Mouse (Mus musculus) neural tube, embryonic 15.5 days (tissue): ENCODE measurements around the gene Dusp7. TPM values are rescaled to one million over a fixed set of nuclear protein-coding genes. Genes with fewer than 3 reads are reported as not detected.

ENCODE experiments used
- ATAC-seq: fragments of 200-750 bp; cut with Nextera tagmentation; 2 replicates; pipeline ENCODE4 v1.8.0; 2017; ENCODE audit warnings: mild to moderate bottlenecking, moderate TSS enrichment, moderate library complexity; ENCODE audit not compliant: low FRiP score
- H3K27ac ChIP-seq: fragments of 300-500 bp; sonication (generic); replicated peaks from 2 replicates; pipeline ENCODE4 v1.5.1; 2015; ENCODE audit warnings: mild to moderate bottlenecking, inconsistent platforms
- H3K27me3 ChIP-seq: fragments of 300-500 bp; sonication (generic); replicated peaks from 2 replicates; pipeline ENCODE4 v1.6.1; 2015; ENCODE audit warnings: inconsistent platforms
- H3K36me3 ChIP-seq: fragments of 300-500 bp; sonication (generic); 2 replicates; pipeline ENCODE4 v1.6.1; 2015; ENCODE audit warnings: inconsistent platforms
- H3K4me1 ChIP-seq: fragments of 300-500 bp; sonication (generic); 2 replicates; pipeline ENCODE4 v1.6.1; 2015; ENCODE audit warnings: inconsistent platforms
- H3K4me2 ChIP-seq: fragments of 300-500 bp; sonication (generic); 2 replicates; pipeline ENCODE4 v1.6.1; 2015; ENCODE audit warnings: inconsistent platforms, mild to moderate bottlenecking, moderate library complexity
- H3K4me3 ChIP-seq: fragments of 300-500 bp; sonication (generic); replicated peaks from 2 replicates; pipeline ENCODE4 v1.5.1; 2015; ENCODE audit warnings: mild to moderate bottlenecking, inconsistent platforms
- H3K9ac ChIP-seq: fragments of 300-500 bp; sonication (generic); replicated peaks from 2 replicates; pipeline ENCODE4 v1.6.1; 2015; ENCODE audit warnings: mild to moderate bottlenecking, inconsistent platforms
- H3K9me3 ChIP-seq: fragments of 300-500 bp; sonication (generic); replicated peaks from 2 replicates; pipeline ENCODE4 v1.6.1; 2016; ENCODE audit warnings: inconsistent platforms
- WGBS: fragments of 180-500 bp; shearing (Covaris S2); methylation state at CpG from one replicate; pipeline ENCODE4 v1.1.7; 2015; ENCODE audit warnings: mixed read lengths; 5-methylcytosine and 5-hydroxymethylcytosine counted together
- polyA plus RNA-seq: library from polyadenylated mRNA; unstranded; fragments of >200 nt; fragmentation: Nextera tagmentation; extraction: Ambion mirVana; gene quantifications from 2 replicates; pipeline ENCODE4 v1.2.1, GENCODE M21; 2015

Gene Dusp7
- 13.9 and 16.4 TPM in 2 replicates for polyA plus RNA-seq

DNA sequence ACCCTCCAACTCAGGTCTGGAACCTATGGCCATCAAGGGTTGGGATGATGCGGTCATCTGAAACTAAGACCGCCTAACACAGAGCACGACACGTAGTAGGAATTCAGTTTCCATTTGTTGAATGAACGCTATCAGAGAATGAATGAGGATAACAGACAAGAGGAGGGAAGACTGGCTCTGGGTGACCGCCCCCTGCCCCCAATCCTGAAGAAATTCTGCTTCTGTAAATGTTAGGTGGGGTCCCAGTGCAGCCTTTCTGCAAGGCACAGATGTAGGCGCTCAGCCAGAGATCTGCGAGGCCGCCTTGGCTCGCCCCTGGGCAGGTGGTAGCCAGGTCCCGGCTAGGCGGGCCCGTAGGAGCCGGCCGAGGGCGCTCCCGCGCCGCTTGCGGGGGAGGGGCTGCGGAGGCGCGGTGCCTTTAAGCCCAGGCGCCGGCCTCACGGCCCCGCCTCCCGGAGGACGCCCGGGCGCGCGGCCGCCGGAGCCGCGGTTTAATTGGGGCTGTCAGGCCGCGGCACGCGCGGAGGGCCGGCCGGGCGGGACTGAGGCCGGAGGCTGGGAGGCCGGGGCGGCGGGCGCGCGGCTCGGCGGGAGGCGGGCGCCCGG, at the start of gene Dusp7:
TSS of gene Dusp7 (plus strand) at position 521 of the 606 bp plus-strand sequence.
- under 1% methylated on average over 51 of the region's 57 CpGs for WGBS
- Histone ChIP-seq H3K4me3 (peak within 1 kb of the TSS; percentile 87), H3K27me3 (no peaks in the 10 kb centered on the region), H3K4me2 (peak within 1 kb of the TSS; percentile 96), H3K9ac (peak within 1 kb of the TSS; percentile 95), H3K4me1 (peaks cover 42% of the 10 kb centered on the region), H3K9me3 (no peaks in the 10 kb centered on the region), H3K27ac (peak within 1 kb of the TSS; percentile 99), H3K36me3 (peaks cover 6% of the 10 kb centered on the region)
- peak; percentile 87 for ATAC-seq

DNA sequence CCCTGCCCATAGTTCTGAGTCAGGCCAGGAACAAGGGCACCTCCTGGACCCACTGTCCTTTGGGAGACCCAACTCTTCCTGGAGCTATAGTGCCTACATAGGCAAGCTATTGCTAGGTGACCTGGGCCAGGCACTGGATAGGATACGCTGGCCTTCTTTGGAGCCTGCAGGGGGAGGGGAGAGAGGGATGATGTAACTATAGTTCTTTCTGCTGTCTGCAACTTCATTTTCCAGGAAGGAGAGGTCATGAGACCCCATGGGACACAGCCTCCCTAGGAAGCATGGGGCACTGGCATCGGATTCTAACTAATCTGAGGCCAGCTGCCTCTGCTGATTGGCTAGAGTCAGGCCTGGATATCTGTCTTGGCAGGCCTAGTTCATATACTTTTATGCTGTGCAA, 49.3 kb upstream of the Dusp7 start:
- Histone ChIP-seq H3K27me3 (no peaks in the 10 kb centered on the region), H3K27ac (no peak overlapping the region)

DNA sequence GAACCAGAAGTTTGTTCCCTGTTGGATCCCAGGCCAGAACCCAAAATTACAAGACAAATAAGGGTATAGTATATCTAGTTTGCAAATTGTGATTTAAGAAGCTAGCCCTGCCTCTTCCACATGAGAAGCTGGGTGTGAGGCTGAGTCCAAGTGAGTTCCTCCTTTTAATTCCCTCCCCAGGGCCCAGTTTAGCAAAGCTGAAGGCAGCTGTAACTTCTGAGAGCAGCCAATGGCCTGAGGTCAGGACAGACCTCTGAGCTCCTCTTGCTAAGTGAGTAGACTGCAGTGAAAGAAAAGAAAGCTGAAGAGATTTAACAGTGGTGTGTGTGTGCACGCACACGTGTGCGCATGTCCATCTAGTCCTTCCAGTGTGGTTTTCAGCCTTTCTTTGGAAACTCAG, 45.9 kb upstream of the Dusp7 start:
- no peak overlapping the region for H3K9ac ChIP-seq

More for the DNA sequence above, 49.3 kb upstream of the Dusp7 start:
- Histone ChIP-seq H3K36me3 (no peaks in the 10 kb centered on the region), H3K4me3 (no peak overlapping the region), H3K4me2 (no peak overlapping the region), H3K4me1 (0 out of 2 replicates have a peak, but pooled peaks cover 3% of the 10 kb centered on the region), H3K9me3 (no peaks in the 10 kb centered on the region), H3K9ac (no peak overlapping the region)
- no peak for ATAC-seq
- 63% methylated on average over 2 of the region's 2 CpGs for WGBS

DNA sequence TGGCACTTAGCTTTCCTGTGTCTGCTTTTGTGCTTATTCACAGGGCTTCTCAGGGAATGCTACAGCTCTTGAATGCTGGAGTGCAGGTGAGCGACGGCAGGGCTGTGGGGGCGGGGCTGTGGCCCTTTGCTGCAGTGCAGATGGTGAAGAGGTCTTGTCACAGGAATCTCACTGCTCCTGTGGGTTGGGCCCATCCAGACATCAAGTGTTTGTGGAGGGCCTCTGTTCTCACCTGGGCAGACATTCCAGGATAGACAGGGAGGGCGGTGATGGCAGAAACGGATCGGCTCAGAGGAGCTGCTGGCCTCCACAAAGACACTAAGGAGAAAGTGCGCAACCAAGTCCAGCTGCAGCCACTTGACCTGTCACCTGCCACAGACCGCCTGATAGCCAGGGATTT, 42.2 kb upstream of the Dusp7 start:
- no peak for ATAC-seq
- 87% methylated on average over 8 of the region's 8 CpGs for WGBS
- no peak overlapping the region for H3K27ac ChIP-seq

More for the DNA sequence above, 45.9 kb upstream of the Dusp7 start:
- no peak for ATAC-seq
- H3K27ac ChIP-seq = no peak overlapping the region
- 87% methylated on average over 3 of the region's 3 CpGs for WGBS
- H3K4me1 ChIP-seq = peaks cover 5% of the 10 kb centered on the region
- no peaks in the 10 kb centered on the region for H3K36me3 ChIP-seq
- H3K4me3 ChIP-seq = no peak overlapping the region
- no peaks in the 10 kb centered on the region for H3K9me3 ChIP-seq
- no peaks in the 10 kb centered on the region for H3K27me3 ChIP-seq
- H3K4me2 ChIP-seq = no peak overlapping the region

DNA sequence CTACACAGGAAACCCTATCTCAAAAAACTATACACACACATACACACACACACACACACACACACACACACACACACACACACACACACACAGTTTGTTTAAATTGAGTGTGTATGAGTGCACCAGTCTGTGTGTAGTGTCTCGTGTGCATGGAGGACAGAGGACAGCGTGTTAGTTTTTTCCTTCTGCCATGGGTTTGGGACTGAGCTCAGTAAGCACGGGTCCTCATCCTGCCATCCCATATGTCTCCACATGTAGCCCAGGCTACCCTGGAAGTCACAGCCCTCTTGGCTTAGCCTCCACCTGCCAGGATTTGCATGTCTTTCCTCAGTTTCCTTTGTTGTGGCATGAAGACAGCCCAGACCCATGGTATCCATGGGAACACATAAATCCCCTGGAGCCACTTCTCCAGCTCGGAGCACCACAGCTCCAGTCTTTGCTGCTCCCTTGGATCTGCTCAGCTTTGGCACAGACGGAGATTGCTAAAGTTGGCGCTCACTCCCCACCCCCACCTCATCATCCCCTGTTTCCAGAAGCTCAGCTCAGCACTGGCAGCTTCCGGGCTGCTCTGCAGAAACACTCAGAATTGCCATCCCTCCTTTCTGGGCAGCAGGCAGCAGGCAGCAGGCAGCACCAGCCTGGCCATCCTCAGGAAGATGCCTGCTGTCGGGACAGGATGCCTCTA, 41.2 kb upstream of the Dusp7 start:
- H3K27ac ChIP-seq = no peak overlapping the region
- H3K4me3 ChIP-seq = no peak overlapping the region
- H3K4me1 ChIP-seq = peaks cover 6% of the 10 kb centered on the region
- no peak overlapping the region for H3K4me2 ChIP-seq
- H3K27me3 ChIP-seq = no peaks in the 10 kb centered on the region
- no peaks in the 10 kb centered on the region for H3K9me3 ChIP-seq
- H3K36me3 ChIP-seq = no peaks in the 10 kb centered on the region
- ATAC-seq = no peak
- WGBS = 70% methylated on average over 8 of the region's 8 CpGs
- H3K9ac ChIP-seq = no peak overlapping the region

More for the DNA sequence above, 42.2 kb upstream of the Dusp7 start:
- H3K4me2 ChIP-seq = no peak overlapping the region
- peaks cover 6% of the 10 kb centered on the region for H3K4me1 ChIP-seq
- no peaks in the 10 kb centered on the region for H3K36me3 ChIP-seq
- H3K27me3 ChIP-seq = no peaks in the 10 kb centered on the region
- H3K4me3 ChIP-seq = no peak overlapping the region
- H3K9me3 ChIP-seq = no peaks in the 10 kb centered on the region
- no peak overlapping the region for H3K9ac ChIP-seq

DNA sequence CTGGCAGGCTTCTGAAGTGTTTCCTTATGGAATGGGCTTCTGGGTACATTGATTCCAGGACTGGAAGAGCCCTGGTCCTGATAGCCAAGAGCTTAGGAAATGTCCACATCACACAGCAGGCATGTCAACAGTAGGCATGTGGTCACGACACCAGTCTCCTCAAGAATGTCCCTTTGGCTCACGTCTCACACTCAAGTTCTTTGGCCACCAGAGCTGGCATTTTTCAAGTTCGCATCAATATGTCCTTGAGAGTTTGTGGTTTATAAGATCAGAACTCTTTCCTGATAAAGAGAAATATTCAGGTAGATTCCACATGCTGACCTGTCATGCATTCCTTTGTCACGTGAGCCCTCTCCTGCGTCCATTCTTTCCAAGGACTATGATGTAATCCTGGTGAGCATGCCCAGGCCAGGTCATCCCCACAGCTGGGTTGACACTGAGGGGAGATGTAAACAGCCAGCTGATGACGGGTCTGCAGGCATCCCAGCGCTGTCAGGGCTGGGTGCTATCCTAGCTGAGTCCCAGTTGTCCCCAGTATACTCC, 40.3 kb upstream of the Dusp7 start:
- H3K27me3 ChIP-seq = no peaks in the 10 kb centered on the region
- 86% methylated on average over 7 of the region's 7 CpGs for WGBS
- H3K4me3 ChIP-seq = no peak overlapping the region
- H3K4me1 ChIP-seq = peaks cover 6% of the 10 kb centered on the region
- H3K9ac ChIP-seq = no peak overlapping the region
- ATAC-seq = no peak
- H3K9me3 ChIP-seq = no peaks in the 10 kb centered on the region
- H3K36me3 ChIP-seq = no peaks in the 10 kb centered on the region
- H3K27ac ChIP-seq = no peak overlapping the region
- H3K4me2 ChIP-seq = no peak overlapping the region

DNA sequence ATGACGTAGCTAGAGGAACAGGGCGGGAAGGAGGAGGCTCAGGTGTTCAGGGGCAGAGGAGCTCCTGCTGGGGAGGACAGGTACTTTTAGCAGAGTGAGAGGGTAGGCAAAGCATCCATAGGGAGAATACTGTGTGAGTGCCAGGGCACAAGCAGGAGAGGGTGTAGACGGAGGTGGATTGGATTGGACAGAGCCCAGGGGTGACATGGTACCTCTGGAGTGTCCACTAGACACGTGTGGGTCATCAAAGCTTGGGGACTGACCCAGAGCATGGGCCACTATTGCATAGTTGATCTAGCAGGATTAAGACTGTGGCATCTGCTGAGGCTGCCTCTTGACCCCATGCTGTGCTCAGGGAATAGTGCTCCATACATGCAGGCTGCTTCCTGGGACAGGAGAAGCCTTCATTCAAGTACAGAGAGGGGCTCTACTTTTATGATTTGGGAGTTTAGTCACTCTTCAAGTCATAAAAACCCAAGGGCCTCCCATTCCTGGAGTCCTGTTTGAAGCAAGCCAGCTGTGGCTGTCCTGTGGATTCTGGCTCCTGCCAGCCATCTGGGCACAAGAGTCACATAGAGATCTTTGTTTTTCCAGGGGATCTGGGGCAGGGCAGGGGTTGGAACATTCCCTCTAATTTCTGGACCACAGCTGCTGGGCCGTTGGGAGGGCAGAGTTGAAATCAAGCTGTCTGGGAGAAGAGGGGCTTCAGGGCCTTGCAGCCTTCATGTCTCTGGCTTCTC, 39.5 kb upstream of the Dusp7 start:
- H3K9ac ChIP-seq = no peak overlapping the region
- no peaks in the 10 kb centered on the region for H3K9me3 ChIP-seq
- H3K27me3 ChIP-seq = no peaks in the 10 kb centered on the region
- H3K27ac ChIP-seq = no peak overlapping the region
- H3K4me3 ChIP-seq = no peak overlapping the region
- ATAC-seq = no peak
- no peak overlapping the region for H3K4me2 ChIP-seq
- peaks cover 6% of the 10 kb centered on the region for H3K4me1 ChIP-seq
- H3K36me3 ChIP-seq = no peaks in the 10 kb centered on the region
- 69% methylated on average over 5 of the region's 5 CpGs for WGBS

DNA sequence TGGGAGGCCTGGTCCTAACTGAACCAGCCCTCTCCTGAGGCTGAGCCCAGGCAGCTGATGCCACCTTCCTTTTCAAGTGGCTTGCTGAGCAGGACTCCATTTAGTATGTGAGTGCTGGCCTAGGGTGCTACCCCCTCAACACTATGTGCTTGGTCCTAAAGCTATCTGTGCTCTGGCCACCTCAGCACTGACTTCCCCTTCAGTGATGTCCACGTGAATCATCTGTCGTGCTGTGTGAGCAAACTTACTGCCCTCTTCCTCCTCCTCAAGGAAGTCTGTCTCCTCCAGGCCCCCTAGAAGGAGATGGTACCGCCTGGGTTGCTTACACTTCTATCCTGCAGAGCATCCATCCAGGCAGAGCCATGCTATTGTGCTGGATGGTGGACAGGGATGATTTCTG, 35.7 kb upstream of the Dusp7 start:
- ATAC-seq = no peak
- 89% methylated on average over 3 of the region's 3 CpGs for WGBS
- Histone ChIP-seq H3K36me3 (no peaks in the 10 kb centered on the region), H3K9me3 (no peaks in the 10 kb centered on the region), H3K9ac (no peak overlapping the region), H3K27ac (no peak overlapping the region), H3K27me3 (no peaks in the 10 kb centered on the region), H3K4me1 (peaks cover 11% of the 10 kb centered on the region), H3K4me2 (no peak overlapping the region), H3K4me3 (no peak overlapping the region)

DNA sequence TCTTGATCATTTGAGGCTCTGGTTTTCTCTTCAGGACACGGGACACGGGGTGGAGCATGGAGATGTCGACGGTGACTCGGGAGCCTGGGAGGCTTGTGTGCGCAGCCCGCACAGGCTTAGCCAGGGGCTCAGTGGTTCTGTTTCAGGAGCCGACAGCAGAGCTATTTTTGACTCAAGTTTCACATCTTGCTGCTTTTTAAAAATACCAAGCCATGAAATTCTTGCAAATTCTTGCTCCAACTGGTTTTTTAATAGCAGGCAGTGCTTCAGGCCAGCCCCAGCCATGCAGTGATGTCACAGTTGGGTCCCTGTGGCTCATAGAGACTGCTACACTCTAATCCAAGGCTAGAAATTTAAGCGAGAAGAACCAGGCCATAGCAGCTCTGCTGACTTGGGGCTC, 30.8 kb upstream of the Dusp7 start:
- WGBS = 84% methylated on average over 9 of the region's 9 CpGs
- Histone ChIP-seq H3K9ac (no peak overlapping the region), H3K4me1 (peaks cover 34% of the 10 kb centered on the region), H3K4me2 (no peak overlapping the region), H3K36me3 (no peaks in the 10 kb centered on the region), H3K27ac (peak overlapping the region; percentile 62), H3K4me3 (no peak overlapping the region), H3K27me3 (no peaks in the 10 kb centered on the region), H3K9me3 (no peaks in the 10 kb centered on the region)
- ATAC-seq = no peak

DNA sequence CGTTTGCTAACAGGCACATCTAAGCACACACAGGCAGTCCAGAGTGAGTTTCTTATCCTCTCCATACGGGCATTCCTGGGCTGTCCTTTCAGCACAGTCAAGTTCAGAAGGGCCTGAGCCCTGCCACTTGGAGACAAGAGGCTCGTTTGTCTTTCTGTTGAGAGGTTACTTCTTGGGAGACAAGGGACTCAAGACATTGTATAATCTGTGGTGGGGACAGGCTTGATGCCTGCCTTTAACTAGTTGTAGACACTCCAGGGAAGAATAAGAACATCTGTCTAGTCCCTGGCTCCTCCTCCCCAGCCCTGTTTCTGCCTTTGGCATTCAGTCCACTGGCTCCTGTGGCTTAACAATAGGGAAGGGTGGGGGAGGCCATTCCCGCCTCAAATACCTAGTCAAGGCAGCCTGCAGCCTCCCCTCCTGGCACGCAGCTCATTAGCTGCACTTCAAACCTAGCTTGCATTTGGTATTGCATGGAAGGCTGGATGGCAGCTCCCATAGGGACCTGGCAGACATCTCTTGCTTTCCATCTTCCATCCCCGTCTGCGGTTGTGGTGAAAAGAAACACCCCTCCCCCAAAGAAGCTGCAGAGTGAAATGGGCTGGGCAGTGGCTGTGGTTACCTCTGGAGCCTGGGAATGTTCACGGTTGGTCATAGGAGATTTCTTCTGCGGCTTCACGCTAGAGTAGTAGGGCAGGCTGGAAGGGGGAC, 29.8 kb upstream of the Dusp7 start:
- WGBS = 16% methylated on average over 10 of the region's 10 CpGs
- Histone ChIP-seq H3K9ac (no peak overlapping the region), H3K4me2 (0 out of 2 replicates have a peak overlapping the region, but pooled peaks have one; percentile 2)

DNA sequence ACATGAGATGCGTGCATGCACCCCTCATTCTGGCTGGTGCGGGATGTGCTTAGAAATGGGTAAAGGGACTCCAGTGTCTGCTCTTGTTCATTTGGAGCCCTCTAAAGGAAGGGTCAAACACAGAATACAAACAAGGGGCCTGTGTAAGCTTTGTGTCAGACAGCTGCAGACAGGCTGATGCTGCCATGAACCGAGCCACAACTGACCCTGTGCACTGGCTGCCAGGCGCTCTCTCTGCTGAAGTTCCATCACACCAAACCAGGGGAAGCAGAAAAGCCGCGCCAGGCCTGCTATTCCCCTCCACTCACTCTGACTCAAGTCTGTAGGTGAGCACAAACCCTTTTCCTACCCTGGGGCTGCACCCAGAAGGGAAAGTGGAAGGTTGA, 29.3 kb upstream of the Dusp7 start:
- WGBS = 52% methylated on average over 6 of the region's 6 CpGs
- Histone ChIP-seq H3K27ac (peak overlapping the region; percentile 62; the same call in 1 of the 2 replicates), H3K9me3 (no peaks in the 10 kb centered on the region), H3K27me3 (no peaks in the 10 kb centered on the region), H3K9ac (no peak overlapping the region), H3K36me3 (no peaks in the 10 kb centered on the region), H3K4me3 (no peak overlapping the region), H3K4me2 (no peak overlapping the region), H3K4me1 (peaks cover 34% of the 10 kb centered on the region)
- ATAC-seq = no peak

More for the DNA sequence above, 29.8 kb upstream of the Dusp7 start:
- H3K9me3 ChIP-seq = no peaks in the 10 kb centered on the region
- ATAC-seq = peak; percentile 41; the same call in 1 of the 2 replicates
- peak overlapping the region; percentile 62 for H3K27ac ChIP-seq
- H3K27me3 ChIP-seq = no peaks in the 10 kb centered on the region
- H3K4me1 ChIP-seq = peaks cover 34% of the 10 kb centered on the region
- no peaks in the 10 kb centered on the region for H3K36me3 ChIP-seq
- H3K4me3 ChIP-seq = no peak overlapping the region
